ENCODE assay signal across 10 mouse cellular contexts in genomic region chr6:54164777-54165176, GRCm38 (mm10).
A peak's percentile ranks its signal among the peaks of the same experiment; 100 is the strongest.
DNase-seq lines count a peak whose midpoint lies in the region; TF ChIP-seq lines count a peak whose summit lies in the region.
"Had no signal": no experiment of that assay in that cellular context is flagged by ENCODE, and none has a peak within 500 bp of the region (broad histone marks: within the 10 kb centered on the region; RNA-seq: fewer than 3 reads in every experiment).

No protein-coding gene starts in this region.

- no peaks in the 10 kb centered on the region for H3K9me3 ChIP-seq in ES-Bruce4 (replicated peaks; ENCODE audit: control insufficient read depth, insufficient read depth, low read length, poor library complexity, severe bottlenecking)
- H3K9me3 ChIP-seq: hindbrain, embryonic 15.5 days; neural tube, embryonic 12.5 days had no signal

- H3K27ac ChIP-seq in left cerebral cortex, adult 2 months, result no peak overlapping the region
- H3K27ac ChIP-seq in ES-Bruce4 (ENCODE audit: insufficient read depth, low read length), result no peak overlapping the region
- H3K27ac ChIP-seq: hindbrain, embryonic 15.5 days; neural tube, embryonic 12.5 days had no signal

- H3K4me3 ChIP-seq in left cerebral cortex, adult 2 months, result no peak overlapping the region
- no peak overlapping the region for H3K4me3 ChIP-seq in ES-Bruce4 (ENCODE audit: low read depth, low read length)
- H3K4me3 ChIP-seq: hindbrain, embryonic 15.5 days; neural tube, embryonic 12.5 days had no signal

- peak; percentile 63 for TF ChIP-seq CTCF in left cerebral cortex, adult 2 months (IDR thresholded peaks at IDR 0.05)
- peak; percentile 69 for TF ChIP-seq CTCF in ES-Bruce4 (IDR thresholded peaks at IDR 0.05; ENCODE audit: low read depth, low read length)
- peak; percentile 47; the same call in 1 of the 2 replicates for TF ChIP-seq CTCF in brain, embryonic 14.5 days (IDR thresholded peaks at IDR 0.05; ENCODE audit: borderline replicate concordance, extremely low read depth, insufficient read depth, insufficient read length)

- no peak for TF ChIP-seq EP300 in ES-Bruce4 (IDR thresholded peaks at IDR 0.05; ENCODE audit: insufficient read depth, low read depth, low read length)

- H3K36me3 ChIP-seq in ES-Bruce4 (ENCODE audit: control insufficient read depth, insufficient read depth, low read length, poor library complexity, severe bottlenecking), result no peaks in the 10 kb centered on the region
- H3K36me3 ChIP-seq: hindbrain, embryonic 15.5 days; neural tube, embryonic 12.5 days had no signal

- H3K4me1 ChIP-seq in ES-Bruce4 (ENCODE audit: control insufficient read depth, insufficient read depth, low read length), result no peaks in the 10 kb centered on the region
- H3K4me1 ChIP-seq: hindbrain, embryonic 15.5 days; neural tube, embryonic 12.5 days had no signal

- no peak for TF ChIP-seq POLR2A in ES-Bruce4 (IDR thresholded peaks at IDR 0.05; ENCODE audit: insufficient read depth, low read length)
- TF ChIP-seq POLR2A in brain, embryonic 14.5 days (IDR thresholded peaks at IDR 0.05; ENCODE audit: borderline replicate concordance, extremely low read depth, insufficient read depth, insufficient read length, poor library complexity, severe bottlenecking), result no peak

- H3K9ac ChIP-seq in ES-Bruce4 (ENCODE audit: low read depth, poor library complexity, severe bottlenecking), result no peak overlapping the region
- H3K9ac ChIP-seq: hindbrain, embryonic 15.5 days; neural tube, embryonic 12.5 days had no signal

- DNase-seq in left cerebral cortex, adult 2 months (ENCODE audit: extremely low spot score in 1 of 2, low spot score in 2 of 2), result peak; percentile 32 to 50
- DNase-seq in left cerebral cortex, adult 8-10 months (ENCODE audit: low spot score in 2 of 2), result no peak
- peak; percentile 51 for DNase-seq in brain, embryonic 14.5 days (ENCODE audit: low read depth)
- peak; percentile 55 for DNase-seq in heart, adult 8-10 months (ENCODE audit: low spot score)
- DNase-seq in layer of hippocampus, adult 9-11 months, result peak; percentile 36
- peak; percentile 69 for DNase-seq in naive thymus-derived CD4-positive, alpha-beta T cell, adult 2 months (ENCODE audit: low read depth)
- peak; percentile 32 to 37 for DNase-seq in thymus, postnatal 36 days

- no peaks in the 10 kb centered on the region for H3K27me3 ChIP-seq in ES-Bruce4 (ENCODE audit: control insufficient read depth, insufficient read depth, low read length, poor library complexity, severe bottlenecking)
- H3K27me3 ChIP-seq: hindbrain, embryonic 15.5 days; neural tube, embryonic 12.5 days had no signal

- intact Hi-C loops in left cerebral cortex, adult 2 months (cut with DNase I), result loop anchor here (1.0 to 5.0 kb wide), 4 partner anchors 37 to 382 kb away; no protein-coding TSS in a partner anchor

Comparison
In these comparisons a context has a peak if more than half of its experiments do, and no peak if none do; other contexts are left out.
1. DNase-seq: peak in left cerebral cortex, adult 2 months (2 of 2), brain, embryonic 14.5 days (single experiment), heart, adult 8-10 months (single experiment), layer of hippocampus, adult 9-11 months (single experiment), naive thymus-derived CD4-positive, alpha-beta T cell, adult 2 months (single experiment) and thymus, postnatal 36 days (2 of 2); none in left cerebral cortex, adult 8-10 months (0 of 2).
2. Peak in every context shown above with its lines, with median percentiles within 50 percentile points of each other: CTCF ChIP-seq.